Mouse (Mus musculus): Measurements from ENCODE around the gene Wdr76.
"Not testable (repeated sequence)": the region's sequence is repeated elsewhere in the genome, so short reads cannot be mapped to it uniquely, and the experiment has no call there.

The Wdr76 gene

GRCm38 (mm10) chr2:121518711-121519110, 12.2 kb downstream of the Wdr76 start:
- DNase-seq (ENCODE audit: low spot score in 2 of 2): not testable (repeated sequence)

- peak in 1 of 2 experiments; percentile 43 for DNase-seq (ENCODE audit: low spot score in 2 of 2)
These were observed 15.5 kb downstream of the Wdr76 start for GRCm38 (mm10) chr2:121522006-121522405.

- not testable (repeated sequence) for DNase-seq (ENCODE audit: low spot score in 2 of 2)
These were observed 16.3 kb downstream of the Wdr76 start for GRCm38 (mm10) chr2:121522830-121523229.

- DNase-seq (ENCODE audit: low spot score in 2 of 2): no peak
These were observed 18.5 kb downstream of the Wdr76 start for GRCm38 (mm10) chr2:121525056-121525455.

GRCm38 (mm10) chr2:121544829-121545228, 38.3 kb downstream of the Wdr76 start:
- DNase-seq (ENCODE audit: low spot score in 2 of 2): no peak

- DNase-seq (ENCODE audit: low spot score in 2 of 2): no peak
These were observed 43.1 kb downstream of the Wdr76 start for GRCm38 (mm10) chr2:121549630-121550029.

- DNase-seq (ENCODE audit: low spot score in 2 of 2): no peak
These were observed 44.7 kb downstream of the Wdr76 start for GRCm38 (mm10) chr2:121551271-121551670.

- DNase-seq (ENCODE audit: low spot score in 2 of 2): no peak
These were observed 56.6 kb downstream of the Wdr76 start for GRCm38 (mm10) chr2:121563117-121563516.

- no peak for DNase-seq (ENCODE audit: low spot score in 2 of 2)
These were observed 59.4 kb downstream of the Wdr76 start for GRCm38 (mm10) chr2:121565911-121566310.

GRCm38 (mm10) chr2:121570049-121570448, 63.5 kb downstream of the Wdr76 start:
- no peak for DNase-seq (ENCODE audit: low spot score in 2 of 2)

GRCm38 (mm10) chr2:121570999-121571655, 64.6 kb downstream of the Wdr76 start:
- DNase-seq (ENCODE audit: low spot score in 2 of 2): no peak

GRCm38 (mm10) chr2:121571780-121572179, 65.3 kb downstream of the Wdr76 start:
- peak; percentile 87 to 91 for DNase-seq (ENCODE audit: low spot score in 2 of 2)

GRCm38 (mm10) chr2:121574066-121574630, 67.6 kb downstream of the Wdr76 start:
- DNase-seq (ENCODE audit: low spot score in 2 of 2): no peak

GRCm38 (mm10) chr2:121575741-121576201, 69.2 kb downstream of the Wdr76 start:
- DNase-seq (ENCODE audit: low spot score in 2 of 2): no peak

GRCm38 (mm10) chr2:121582809-121583376, 76.4 kb downstream of the Wdr76 start:
- no peak for DNase-seq (ENCODE audit: low spot score in 2 of 2)

GRCm38 (mm10) chr2:121583468-121584116, 77.1 kb downstream of the Wdr76 start:
- no peak for DNase-seq (ENCODE audit: low spot score in 2 of 2)

GRCm38 (mm10) chr2:121584705-121585104, 78.2 kb downstream of the Wdr76 start:
- DNase-seq (ENCODE audit: low spot score in 2 of 2): no peak

GRCm38 (mm10) chr2:121587523-121588308, 81.2 kb downstream of the Wdr76 start:
- no peak for DNase-seq (ENCODE audit: low spot score in 2 of 2)

GRCm38 (mm10) chr2:121588309-121588694, 81.8 kb downstream of the Wdr76 start:
- no peak for DNase-seq (ENCODE audit: low spot score in 2 of 2)

GRCm38 (mm10) chr2:121594131-121594530, 87.6 kb downstream of the Wdr76 start:
- DNase-seq (ENCODE audit: low spot score in 2 of 2): no peak

Measured in right cerebral cortex, postnatal 10 days (tissue).